Comparison of ENCODE assay signal across 9 mouse cellular contexts in genomic region chr13:31475845-31476244, GRCm38 (mm10).
DNase-seq lines count a peak whose midpoint lies in the region; ATAC-seq and TF ChIP-seq lines count a peak whose summit lies in the region.
"Had no signal": no experiment of that assay in that cellular context is flagged by ENCODE, and none has a peak within 500 bp of the region (broad histone marks: within the 10 kb centered on the region; RNA-seq: fewer than 3 reads in every experiment).

No protein-coding gene starts in this region.

- H3K27me3 ChIP-seq in heart, embryonic 11.5 days (ENCODE audit: control insufficient read depth, insufficient read depth, low read length) = no peaks in the 10 kb centered on the region
- H3K27me3 ChIP-seq in lung, embryonic 14.5 days (ENCODE audit: insufficient read depth, low read length) = no peaks in the 10 kb centered on the region
- no peaks in the 10 kb centered on the region for H3K27me3 ChIP-seq in stomach, embryonic 15.5 days (replicated peaks)
- H3K27me3 ChIP-seq: megakaryocyte, embryonic 14.5 days had no signal

- no peak overlapping the region for H3K27ac ChIP-seq in heart, embryonic 11.5 days (ENCODE audit: low read depth, low read length)
- no peak overlapping the region for H3K27ac ChIP-seq in lung, embryonic 14.5 days (ENCODE audit: low read depth)
- no peak overlapping the region for H3K27ac ChIP-seq in stomach, embryonic 15.5 days

- DNase-seq in heart, adult 11 months = peak; percentile 79
- peak; percentile 92 for DNase-seq in lung, embryonic 14.5 days
- DNase-seq in lung, adult 2 months = no peak
- peak; percentile 4 to 32 for DNase-seq in left cerebral cortex, postnatal 14 days (ENCODE audit: low spot score in 2 of 2)
- no peak for DNase-seq in embryo, embryonic 11 days
- no peak for DNase-seq in thymus, postnatal 36 days

- no peaks in the 10 kb centered on the region for H3K36me3 ChIP-seq in heart, embryonic 11.5 days (ENCODE audit: control insufficient read depth, insufficient read depth, low read length)
- no peaks in the 10 kb centered on the region for H3K36me3 ChIP-seq in lung, embryonic 14.5 days (ENCODE audit: insufficient read depth)
- H3K36me3 ChIP-seq in stomach, embryonic 15.5 days = no peaks in the 10 kb centered on the region

- TF ChIP-seq CTCF in lung, embryonic 14.5 days (IDR thresholded peaks at IDR 0.05; ENCODE audit: low read depth) = no peak
- no peak for TF ChIP-seq CTCF in lung, adult 2 months (IDR thresholded peaks at IDR 0.05; ENCODE audit: insufficient read depth, low read length)

- H3K4me1 ChIP-seq in heart, embryonic 11.5 days (ENCODE audit: control insufficient read depth, insufficient read depth, low read length) = no peaks in the 10 kb centered on the region
- no peaks in the 10 kb centered on the region for H3K4me1 ChIP-seq in lung, embryonic 14.5 days (ENCODE audit: insufficient read depth)
- no peaks in the 10 kb centered on the region for H3K4me1 ChIP-seq in lung, adult 2 months (ENCODE audit: control insufficient read depth, insufficient read depth, low read length)
- no peaks in the 10 kb centered on the region for H3K4me1 ChIP-seq in stomach, embryonic 15.5 days
- H3K4me1 ChIP-seq: megakaryocyte, embryonic 14.5 days had no signal

- no peak for ATAC-seq in heart, embryonic 11.5 days (replicated peaks; ENCODE audit: insufficient number of reproducible peaks, low FRiP score, low TSS enrichment)
- peak; percentile 96 for ATAC-seq in lung, embryonic 14.5 days (ENCODE audit: insufficient read depth)
- ATAC-seq in stomach, embryonic 15.5 days (ENCODE audit: insufficient read depth, low FRiP score, low read depth) = peak; percentile 31; the same call in 1 of the 2 replicates

- no peak overlapping the region for H3K4me3 ChIP-seq in heart, embryonic 11.5 days (ENCODE audit: low read depth, low read length)
- no peak overlapping the region for H3K4me3 ChIP-seq in lung, embryonic 14.5 days (ENCODE audit: low read depth, low read length)
- no peak overlapping the region for H3K4me3 ChIP-seq in lung, adult 2 months (replicated peaks; ENCODE audit: extremely low read depth, low read depth, low read length)
- H3K4me3 ChIP-seq in stomach, embryonic 15.5 days (replicated peaks) = no peak overlapping the region
- H3K4me3 ChIP-seq: megakaryocyte, embryonic 14.5 days had no signal

- no peaks in the 10 kb centered on the region for H3K9me3 ChIP-seq in heart, embryonic 11.5 days (replicated peaks; ENCODE audit: control insufficient read depth, low read length)
- no peaks in the 10 kb centered on the region for H3K9me3 ChIP-seq in lung, embryonic 14.5 days (ENCODE audit: low read depth, low read length)
- H3K9me3 ChIP-seq in stomach, embryonic 15.5 days = no peaks in the 10 kb centered on the region
- H3K9me3 ChIP-seq: megakaryocyte, embryonic 14.5 days had no signal

- 77% methylated on average over 3 of the region's 3 CpGs for WGBS in heart, embryonic 11.5 days (ENCODE audit: insufficient replicate concordance)
- 38% methylated on average over 3 of the region's 3 CpGs for WGBS in lung, embryonic 14.5 days
- 42% methylated on average over 3 of the region's 3 CpGs for WGBS in lung, adult 2 months
- 49% methylated on average over 3 of the region's 3 CpGs for WGBS in stomach, embryonic 15.5 days

- TF ChIP-seq POLR2A in lung, adult 2 months (IDR thresholded peaks at IDR 0.05; ENCODE audit: borderline replicate concordance, extremely low read depth, low read depth, low read length) = no peak

- no peak overlapping the region for H3K9ac ChIP-seq in heart, embryonic 11.5 days (ENCODE audit: low read depth, low read length)
- no peak overlapping the region for H3K9ac ChIP-seq in lung, embryonic 14.5 days
- no peak overlapping the region for H3K9ac ChIP-seq in stomach, embryonic 15.5 days

- intact Hi-C loops in left cerebral cortex, postnatal 14 days (cut with DNase I) = no loop called here

- H3K4me2 ChIP-seq in heart, embryonic 11.5 days = no peak overlapping the region
- no peak overlapping the region for H3K4me2 ChIP-seq in lung, embryonic 14.5 days
- H3K4me2 ChIP-seq in stomach, embryonic 15.5 days = no peak overlapping the region

Comparison
In these comparisons a context has a peak if more than half of its experiments do, and no peak if none do; other contexts are left out.
1. DNase-seq: peak in heart, adult 11 months (single experiment), lung, embryonic 14.5 days (single experiment) and left cerebral cortex, postnatal 14 days (2 of 2); none in lung, adult 2 months (single experiment), embryo, embryonic 11 days (single experiment) and thymus, postnatal 36 days (0 of 2).